Mouse (Mus musculus) granulocyte monocyte progenitor cell, adult 5-6 weeks (primary cell): ENCODE data around the gene Oard1. TPM values are rescaled to one million over a fixed set of nuclear protein-coding genes. Genes with fewer than 3 reads are reported as not detected.
A peak's percentile ranks its signal among the peaks of the same experiment; 100 is the strongest.

Experiments
- ATAC-seq: replicated peaks from 2 replicates; pipeline ENCODE4 v1.8.0; 2016; ENCODE audit warnings: mild to moderate bottlenecking, moderate TSS enrichment, inconsistent platforms; ENCODE audit not compliant: poor library complexity, severe bottlenecking
- total RNA-seq, 2 experiments: library from RNA; stranded (forward) in 1 of 2; stranded (reverse) in 1 of 2; fragments of 200-712, 200-1000 nt in 1 of 2; fragments of >200 nt in 1 of 2; fragmentation: Nextera tagmentation in 1 of 2; gene quantifications; 2 replicates each; pipeline ENCODE4 v1.2.3; 2014 to 2017

The Oard1 gene
- total RNA-seq, 2 experiments from 2014 or later, result 52.9 to 59.4 TPM

- ATAC-seq, result no peak
These were observed 23.3 kb downstream of the Oard1 start for GRCm38 (mm10) chr17:48433006-48433655.

DNA sequence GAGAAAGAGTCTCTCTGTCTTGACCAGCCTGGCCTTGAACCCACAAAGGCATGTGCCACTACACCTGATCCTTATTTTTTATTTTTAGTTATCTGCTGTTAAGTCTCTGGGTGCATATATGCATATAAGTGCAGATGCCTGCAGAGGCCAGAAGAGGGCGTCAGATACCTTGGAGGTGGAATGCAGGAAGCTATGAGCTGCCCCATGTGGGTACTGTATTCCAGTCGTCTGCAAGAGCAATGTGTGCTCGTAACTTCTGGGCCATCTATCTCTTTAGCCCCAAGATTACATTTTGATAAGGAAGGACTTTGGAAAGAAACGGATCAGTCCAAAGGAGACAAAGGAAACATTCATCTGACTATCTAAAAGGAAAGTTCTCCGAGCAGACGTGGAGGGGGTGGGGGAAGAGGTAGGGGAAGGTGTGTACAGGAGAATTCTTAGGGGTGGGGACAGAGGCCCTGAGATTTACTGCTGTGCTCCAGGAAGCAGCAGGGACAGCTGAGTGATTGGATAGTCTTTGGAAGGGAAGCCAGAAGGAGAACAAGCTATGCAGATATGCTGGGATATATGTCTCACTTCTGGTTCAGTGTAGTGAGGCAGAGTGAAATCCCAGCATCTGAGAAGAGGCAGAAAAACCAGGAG lies 24.0 kb downstream of the Oard1 start:
- no peak for ATAC-seq

DNA sequence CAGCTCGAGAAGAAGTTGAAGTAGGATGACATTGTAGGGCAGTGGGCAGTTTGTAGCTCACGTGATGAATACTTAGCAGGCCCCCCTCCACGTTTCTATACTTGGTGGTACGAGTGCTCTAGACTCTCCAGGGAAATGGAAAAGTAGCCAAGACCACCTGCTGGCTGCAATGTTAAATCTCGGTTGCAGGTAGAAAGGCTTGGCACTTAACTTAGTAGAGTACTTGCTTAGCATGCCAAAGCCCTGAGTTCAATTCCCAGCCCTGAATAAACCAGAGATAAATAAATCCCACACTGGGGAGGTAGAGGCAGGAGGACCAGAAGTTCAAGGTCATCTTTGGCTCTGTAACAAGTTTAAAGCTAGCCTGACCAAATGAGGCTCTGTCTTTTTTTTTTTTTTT lies 24.7 kb downstream of the Oard1 start:
- ATAC-seq, result no peak

- no peak for ATAC-seq
These were observed 26.7 kb downstream of the Oard1 start for GRCm38 (mm10) chr17:48436487-48436886.

DNA sequence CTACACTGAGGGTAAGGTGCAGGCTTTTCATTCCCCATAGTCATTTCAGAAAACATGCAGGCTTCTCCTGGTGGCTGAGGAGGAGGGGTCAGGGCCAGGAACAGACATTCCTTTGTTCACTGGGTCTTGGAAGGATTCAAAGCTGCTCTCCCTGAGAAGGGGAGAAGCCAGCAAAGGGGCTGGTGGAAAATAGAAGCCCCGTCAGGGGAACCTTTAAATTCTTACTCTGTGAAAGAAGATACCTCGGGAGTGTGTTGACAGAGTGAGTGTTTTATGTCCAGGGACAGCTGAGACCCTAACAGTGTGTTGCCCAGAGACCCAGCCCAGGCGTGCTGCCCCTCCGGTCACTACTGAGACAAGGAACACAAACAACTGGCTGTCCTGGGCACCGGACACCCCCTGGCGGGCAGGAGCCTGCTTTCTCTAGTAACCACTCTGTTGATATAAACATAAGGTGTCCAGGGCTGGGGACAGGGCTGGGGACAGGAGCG lies 27.7 kb downstream of the Oard1 start:
- no peak for ATAC-seq

- no peak for ATAC-seq
These were observed 33.1 kb downstream of the Oard1 start for GRCm38 (mm10) chr17:48442745-48443457.

GRCm38 (mm10) chr17:48443542-48444145 lies 33.8 kb downstream of the Oard1 start:
- no peak for ATAC-seq

DNA sequence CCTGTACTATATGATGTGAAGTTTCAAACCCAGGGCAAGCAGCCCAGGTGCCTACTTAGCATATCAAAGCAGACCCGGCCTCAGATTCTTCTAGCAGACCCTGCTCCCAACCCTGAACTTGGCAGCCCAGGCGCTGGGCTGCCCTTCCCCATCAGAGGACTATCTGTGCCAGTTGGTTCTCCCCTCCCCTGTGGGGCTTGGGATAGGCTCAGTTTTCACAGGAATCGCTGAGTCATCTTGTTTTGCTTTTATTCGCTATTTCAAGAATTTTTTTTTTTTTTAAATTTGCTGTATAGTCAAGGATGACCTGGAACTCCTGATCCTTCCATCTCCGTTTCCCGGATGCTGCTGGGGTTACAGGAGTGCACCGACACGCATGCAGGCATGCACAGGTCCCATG lies 37.9 kb downstream of the Oard1 start:
- ATAC-seq, result no peak

DNA sequence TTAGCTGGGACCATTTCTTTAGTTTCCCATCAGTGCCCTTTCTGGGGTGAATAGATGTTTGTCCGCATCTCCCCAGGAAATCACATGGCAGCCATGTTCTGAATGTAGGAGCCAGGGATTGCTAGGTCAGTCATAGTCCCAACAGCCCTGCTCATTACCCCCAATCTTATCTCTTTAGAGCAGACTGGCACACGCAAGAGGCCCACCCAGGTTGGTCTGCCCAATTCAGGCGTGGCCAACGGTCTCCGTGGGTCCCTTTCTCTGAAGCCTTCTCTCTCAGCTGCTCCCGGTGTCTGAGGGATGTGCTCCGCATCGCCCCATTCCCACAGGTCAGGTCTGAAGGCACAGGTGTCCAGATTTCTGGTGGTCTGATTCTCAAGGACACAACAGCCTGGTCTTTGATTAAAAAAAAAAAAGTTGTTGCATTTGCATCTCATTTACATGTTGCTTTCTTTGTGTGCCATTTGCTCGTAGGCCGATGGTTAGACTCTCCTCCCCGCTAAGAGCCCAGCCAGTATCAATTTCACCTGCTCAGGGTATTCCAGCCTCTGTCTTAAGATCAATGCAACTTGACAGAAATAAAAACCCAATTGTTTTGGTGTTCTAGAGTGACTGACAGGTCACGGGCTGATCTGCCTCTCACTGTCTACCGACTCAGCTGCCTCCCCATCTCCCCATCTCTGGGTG lies 41.0 kb downstream of the Oard1 start:
- ATAC-seq, result no peak

GRCm38 (mm10) chr17:48451353-48451675 lies 41.5 kb downstream of the Oard1 start, which contains the start of gene Tspo2:
Tspo2 (minus strand) TSS chr17:48451522.
- no peak for ATAC-seq

DNA sequence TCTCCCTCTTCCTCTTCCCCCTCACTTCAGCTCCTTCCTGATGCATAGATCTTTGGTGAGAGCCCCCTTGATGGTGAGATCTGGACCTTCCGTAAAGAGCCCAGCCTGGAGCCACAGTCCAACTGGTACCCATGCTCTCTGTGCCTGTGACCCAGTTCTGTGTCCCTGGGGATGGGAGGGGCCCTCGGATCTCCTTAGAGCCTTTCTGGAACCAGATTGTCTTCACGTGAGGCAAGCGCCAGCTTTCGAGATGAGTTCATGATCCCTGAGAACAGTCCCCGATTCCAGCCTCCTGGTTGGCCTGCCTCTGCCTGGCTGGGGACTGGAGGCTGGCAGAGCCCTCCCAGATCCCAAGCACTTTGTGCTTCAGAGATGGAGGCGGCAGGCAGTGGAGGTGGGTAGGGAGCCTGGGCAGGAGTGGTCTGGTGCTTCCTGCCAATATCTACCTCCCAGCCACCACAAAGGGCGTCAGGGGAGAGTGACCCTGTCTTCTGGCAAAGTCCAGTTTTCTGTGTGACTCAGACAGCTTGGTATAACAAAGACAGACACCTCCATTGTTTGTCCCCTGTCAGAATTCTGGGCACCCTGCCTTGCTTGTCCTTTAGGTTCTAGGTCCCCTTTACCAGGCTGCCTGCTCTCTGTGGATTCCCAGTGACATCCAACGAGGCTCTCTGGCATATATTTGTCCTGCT lies 42.1 kb downstream of the Oard1 start:
- 0 out of 2 replicates have a peak, but pooled peaks have one; percentile 6 for ATAC-seq

- ATAC-seq, result no peak
These were observed 43.7 kb downstream of the Oard1 start for GRCm38 (mm10) chr17:48453489-48453888.

DNA sequence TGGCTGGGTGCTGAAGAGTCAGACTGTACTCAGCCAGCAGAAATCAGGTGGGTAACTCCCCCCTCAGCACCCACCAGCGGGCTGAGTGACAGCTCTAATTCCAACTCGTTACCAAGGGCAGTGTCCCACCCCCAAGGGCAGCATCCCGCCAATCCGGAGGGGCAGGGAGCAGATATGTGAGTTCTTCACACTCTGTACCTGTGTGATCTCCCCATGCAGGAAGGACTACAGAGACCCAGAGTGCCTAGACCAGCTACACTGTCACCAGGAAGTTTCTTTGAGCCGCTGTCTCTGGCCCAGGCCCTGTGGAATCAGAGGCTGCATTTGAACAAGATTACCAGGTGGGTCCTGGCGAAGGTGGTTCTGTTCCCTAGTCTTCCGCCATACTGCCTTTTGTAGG lies 44.4 kb downstream of the Oard1 start:
- ATAC-seq, result no peak

DNA sequence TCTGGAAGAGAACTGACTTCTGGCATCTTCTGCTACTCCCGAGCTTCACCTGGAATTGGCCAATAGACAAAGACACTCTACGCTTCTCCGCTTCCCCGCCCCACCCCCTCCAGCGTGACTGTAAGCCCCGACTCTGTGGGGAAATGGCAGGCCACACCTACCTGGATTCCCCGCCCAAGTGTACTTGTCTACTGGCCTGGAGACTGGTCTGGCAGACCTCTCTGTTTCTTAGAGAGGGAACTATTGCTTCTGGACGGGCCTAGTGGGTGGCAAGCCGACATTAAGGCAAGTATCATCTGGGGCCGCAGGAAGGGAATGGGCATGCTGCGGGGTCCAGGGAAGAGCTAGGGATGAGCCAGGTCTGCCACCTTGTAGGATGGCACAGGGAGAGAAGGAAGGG lies 44.9 kb downstream of the Oard1 start, which contains the start of gene Unc5cl:
Unc5cl (plus strand) TSS at position 214 of the 400 bp plus-strand sequence.
- ATAC-seq, result no peak

DNA sequence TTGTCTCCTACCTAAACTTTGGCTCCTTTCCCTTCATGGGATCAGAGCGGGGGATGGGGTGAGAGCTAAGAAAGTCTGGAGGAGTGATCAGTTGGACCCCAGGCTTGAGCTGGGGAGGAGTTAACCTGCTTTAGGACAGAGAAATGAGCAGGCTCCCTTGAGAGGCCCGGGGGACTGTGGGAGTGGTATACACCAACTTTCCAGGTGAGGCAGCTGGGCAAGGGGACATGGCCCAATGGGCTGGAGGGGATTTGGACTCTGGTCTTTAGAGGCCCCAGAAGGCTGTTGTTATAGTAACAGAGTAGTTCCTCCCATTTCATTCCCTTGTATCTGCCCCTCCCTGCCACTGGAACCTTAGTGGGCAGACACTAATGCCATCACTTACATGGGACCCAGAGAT lies 46.1 kb downstream of the Oard1 start:
- no peak for ATAC-seq

DNA sequence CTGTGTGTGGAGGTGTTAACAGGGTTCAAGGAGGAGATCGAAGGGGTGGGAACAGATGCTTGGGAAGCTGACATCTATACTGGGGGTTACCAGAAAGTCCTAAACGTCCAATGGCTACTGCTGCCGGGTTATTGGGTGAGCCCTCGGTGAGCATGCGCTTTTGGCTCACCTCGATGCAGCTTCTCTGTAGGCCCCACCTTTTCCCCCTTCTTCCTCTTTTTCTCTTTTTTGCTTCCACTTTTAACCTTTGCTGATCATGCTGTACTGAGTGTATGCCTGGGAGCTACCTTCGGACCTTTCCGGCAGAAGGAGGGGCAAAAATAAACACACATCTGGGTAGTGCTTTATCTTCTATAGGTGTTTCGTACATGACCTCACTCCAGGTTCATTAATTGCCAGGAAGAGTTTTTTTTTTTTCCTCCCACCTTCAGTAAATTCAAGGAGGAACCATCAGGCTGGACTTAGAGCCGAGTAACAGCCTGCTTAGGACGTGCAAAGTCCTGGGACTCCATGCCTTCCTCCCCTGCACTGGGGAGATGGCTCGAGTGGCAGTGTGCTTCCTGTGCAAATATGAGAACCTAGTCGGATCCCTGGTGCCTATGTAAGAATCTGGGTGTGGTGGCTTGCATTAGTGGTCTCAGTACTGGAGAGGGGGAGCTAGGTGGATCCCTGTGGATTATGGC lies 48.3 kb downstream of the Oard1 start:
- ATAC-seq, result peak; percentile 66

DNA sequence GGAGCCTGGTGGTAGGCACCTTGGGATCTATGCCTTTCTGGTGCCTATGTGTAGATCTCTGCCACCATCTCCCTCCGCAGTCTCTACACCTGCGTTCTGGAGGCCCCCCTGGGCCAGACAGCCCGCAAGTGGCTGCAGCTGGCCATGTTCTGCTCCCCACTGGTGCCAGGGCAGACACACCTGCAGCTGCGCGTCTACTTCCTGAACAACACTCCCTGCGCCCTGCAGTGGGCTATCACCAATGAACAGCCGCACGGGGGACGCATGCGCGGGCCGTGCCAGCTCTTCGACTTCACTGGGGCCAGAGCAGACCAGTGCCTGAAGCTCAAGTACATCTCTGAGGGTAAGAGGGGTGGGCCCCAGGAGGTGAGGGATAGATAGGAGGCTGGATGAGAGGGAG lies 52.3 kb downstream of the Oard1 start:
- peak; percentile 12; the same call in 1 of the 2 replicates for ATAC-seq

DNA sequence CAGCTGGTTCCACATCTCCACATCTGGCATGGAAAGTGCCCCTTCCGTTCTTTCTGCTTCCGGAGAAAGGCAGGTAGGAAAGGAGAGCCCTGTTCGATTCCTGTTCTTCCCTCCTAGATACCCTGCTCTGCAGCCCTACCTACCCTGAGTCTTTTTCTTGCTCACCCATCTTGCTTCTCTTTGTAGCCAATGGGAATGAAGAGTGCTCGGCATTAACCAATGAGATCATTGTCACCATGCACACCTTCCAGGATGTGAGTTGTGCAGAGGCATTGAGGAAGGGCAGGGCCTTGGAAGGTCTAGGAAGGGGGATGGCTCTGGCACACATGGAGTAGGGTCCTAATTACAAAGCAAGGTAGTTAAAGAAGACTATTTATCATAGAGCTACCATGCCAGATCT lies 53.6 kb downstream of the Oard1 start:
- ATAC-seq, result no peak
